Mouse (Mus musculus) limb, embryonic 11.5 days (tissue): ENCODE results near the gene Eva1c. TPM values are rescaled to one million over a fixed set of nuclear protein-coding genes. Genes with fewer than 3 reads are reported as not detected.

Source experiments
- ATAC-seq: fragments of 200-750 bp; cut with Nextera tagmentation; 2 replicates; pipeline ENCODE4 v1.8.0; 2017; ENCODE audit warnings: low read depth; ENCODE audit not compliant: insufficient number of reproducible peaks, low FRiP score, low TSS enrichment
- DNase-seq: peaks from one replicate; pipeline ENCODE4 v3.0.0-alpha.2; 2015; ENCODE audit warnings: low spot score
- H3K27ac ChIP-seq: fragments of 300-500 bp; sonication (generic); replicated peaks from 2 replicates; pipeline ENCODE4 v1.5.1; 2014; ENCODE audit warnings: low read depth, mild to moderate bottlenecking, low read length
- H3K27me3 ChIP-seq: fragments of 300-500 bp; sonication (generic); 2 replicates; pipeline ENCODE4 v1.6.1; 2014; ENCODE audit warnings: mild to moderate bottlenecking, low read length, mixed read lengths; ENCODE audit not compliant: control insufficient read depth, insufficient read depth
- H3K36me3 ChIP-seq: fragments of 300-500 bp; sonication (generic); 2 replicates; pipeline ENCODE4 v1.6.1; 2014; ENCODE audit warnings: mild to moderate bottlenecking, low read length, moderate library complexity, mixed read lengths; ENCODE audit not compliant: control insufficient read depth, insufficient read depth
- H3K4me1 ChIP-seq: fragments of 300-500 bp; sonication (generic); 2 replicates; pipeline ENCODE4 v1.6.1; 2014; ENCODE audit warnings: low read length, mixed read lengths; ENCODE audit not compliant: control insufficient read depth, insufficient read depth
- H3K4me2 ChIP-seq: fragments of 300-500 bp; sonication (generic); 2 replicates; pipeline ENCODE4 v1.6.1; 2014; ENCODE audit warnings: low read depth, mild to moderate bottlenecking, moderate library complexity; ENCODE audit not compliant: severe bottlenecking
- H3K4me3 ChIP-seq: fragments of 300-500 bp; sonication (generic); 2 replicates; pipeline ENCODE4 v1.5.1; 2014; ENCODE audit warnings: low read depth, low read length
- H3K9ac ChIP-seq: fragments of 300-500 bp; sonication (generic); 2 replicates; pipeline ENCODE4 v1.6.1; 2014; ENCODE audit warnings: mild to moderate bottlenecking, low read length
- H3K9me3 ChIP-seq: fragments of 300-500 bp; sonication (generic); 2 replicates; pipeline ENCODE4 v1.6.1; 2016; ENCODE audit warnings: low read length; ENCODE audit not compliant: control insufficient read depth
- WGBS: fragments of 180-500 bp; shearing (Covaris S2); extraction: QIAGEN DNeasy Blood & Tissue Kit; methylation state at CpG from one replicate; pipeline ENCODE4 v1.1.7; 2014; 5-methylcytosine and 5-hydroxymethylcytosine counted together
- polyA plus RNA-seq: library from polyadenylated mRNA; unstranded; fragments of >200 nt; fragmentation: Nextera tagmentation; extraction: Ambion mirVana; gene quantifications from 2 replicates; pipeline ENCODE4 v1.2.1, GENCODE M21; 2014

Eva1c gene
- 0.23 and 0.44 TPM in 2 replicates for polyA plus RNA-seq

GRCm38 (mm10) chr16:90826457-90826856, at the start of gene Eva1c:
Gene Eva1c, plus strand, starts transcription at chr16:90826719.
- Histone ChIP-seq H3K36me3 (no peaks in the 10 kb centered on the region), H3K4me2 (no peak within 1 kb of the TSS), H3K27me3 (peaks cover 24% of the 10 kb centered on the region), H3K4me1 (peaks cover 3% of the 10 kb centered on the region; the same call in 1 of the 2 replicates), H3K27ac (no peak within 1 kb of the TSS), H3K9me3 (no peaks in the 10 kb centered on the region), H3K9ac (no peak within 1 kb of the TSS), H3K4me3 (no peak within 1 kb of the TSS)
- ATAC-seq (no peak), DNase-seq (no peak)
- WGBS = 66% methylated on average over 7 of the region's 7 CpGs

- Histone ChIP-seq H3K9me3 (no peaks in the 10 kb centered on the region), H3K4me1 (no peaks in the 10 kb centered on the region), H3K9ac (no peak overlapping the region), H3K4me3 (no peak overlapping the region), H3K27me3 (no peaks in the 10 kb centered on the region), H3K27ac (no peak overlapping the region), H3K36me3 (peaks cover 17% of the 10 kb centered on the region), H3K4me2 (no peak overlapping the region)
- WGBS = 61% methylated on average over 11 of the region's 11 CpGs
- DNase-seq = no peak
- ATAC-seq = no peak
Measured at GRCm38 (mm10) chr16:90779783-90780182, 46.7 kb upstream of the Eva1c start.

- Histone ChIP-seq H3K9ac (no peak overlapping the region), H3K36me3 (peaks cover 17% of the 10 kb centered on the region; the same call in 1 of the 2 replicates), H3K4me3 (no peak overlapping the region), H3K27me3 (no peaks in the 10 kb centered on the region), H3K27ac (no peak overlapping the region), H3K4me2 (no peak overlapping the region), H3K9me3 (no peaks in the 10 kb centered on the region), H3K4me1 (no peaks in the 10 kb centered on the region)
- ATAC-seq = no peak
- no peak for DNase-seq
- 90% methylated on average over 11 of the region's 11 CpGs for WGBS
Measured at GRCm38 (mm10) chr16:90783302-90783701, 43.2 kb upstream of the Eva1c start.

- Histone ChIP-seq H3K4me3 (no peak overlapping the region), H3K9me3 (no peaks in the 10 kb centered on the region), H3K4me2 (no peak overlapping the region), H3K27ac (no peak overlapping the region), H3K9ac (no peak overlapping the region), H3K27me3 (no peaks in the 10 kb centered on the region), H3K36me3 (peaks cover 17% of the 10 kb centered on the region; the same call in 1 of the 2 replicates), H3K4me1 (no peaks in the 10 kb centered on the region)
- 94% methylated on average over 4 of the region's 4 CpGs for WGBS
- DNase-seq (no peak), ATAC-seq (no peak)
Measured at GRCm38 (mm10) chr16:90785257-90785656, 41.3 kb upstream of the Eva1c start.

- Histone ChIP-seq H3K4me2 (no peak overlapping the region), H3K9me3 (no peaks in the 10 kb centered on the region), H3K36me3 (peaks cover 14% of the 10 kb centered on the region; the same call in 1 of the 2 replicates), H3K4me1 (no peaks in the 10 kb centered on the region), H3K9ac (no peak overlapping the region), H3K27ac (no peak overlapping the region), H3K27me3 (no peaks in the 10 kb centered on the region), H3K4me3 (no peak overlapping the region)
- no peak for DNase-seq
- ATAC-seq = no peak
- 90% methylated on average over 6 of the region's 6 CpGs for WGBS
Measured at GRCm38 (mm10) chr16:90788580-90788979, 37.9 kb upstream of the Eva1c start.

- H3K36me3 ChIP-seq = peaks cover 10% of the 10 kb centered on the region; the same call in 1 of the 2 replicates
- ATAC-seq = no peak
- no peak overlapping the region for H3K27ac ChIP-seq
- no peak for DNase-seq
- no peaks in the 10 kb centered on the region for H3K4me1 ChIP-seq
- no peak overlapping the region for H3K4me3 ChIP-seq
- H3K9ac ChIP-seq = no peak overlapping the region
- no peaks in the 10 kb centered on the region for H3K9me3 ChIP-seq
- WGBS = 95% methylated on average over 6 of the region's 6 CpGs
- H3K4me2 ChIP-seq = no peak overlapping the region
- H3K27me3 ChIP-seq = no peaks in the 10 kb centered on the region
Measured at GRCm38 (mm10) chr16:90790946-90791345, 35.6 kb upstream of the Eva1c start.

GRCm38 (mm10) chr16:90792066-90792465, 34.5 kb upstream of the Eva1c start:
- Histone ChIP-seq H3K4me3 (no peak overlapping the region), H3K27ac (no peak overlapping the region), H3K36me3 (peaks cover 10% of the 10 kb centered on the region; the same call in 1 of the 2 replicates), H3K4me2 (no peak overlapping the region), H3K4me1 (no peaks in the 10 kb centered on the region), H3K9ac (no peak overlapping the region), H3K27me3 (no peaks in the 10 kb centered on the region), H3K9me3 (no peaks in the 10 kb centered on the region)
- no peak for DNase-seq
- WGBS = 80% methylated on average over 5 of the region's 5 CpGs
- no peak for ATAC-seq

GRCm38 (mm10) chr16:90792500-90792899, 34.0 kb upstream of the Eva1c start:
- no peak overlapping the region for H3K27ac ChIP-seq
- 83% methylated on average over 3 of the region's 3 CpGs for WGBS
- DNase-seq (no peak), ATAC-seq (no peak)
- H3K4me2 ChIP-seq = no peak overlapping the region
- H3K36me3 ChIP-seq = peaks cover 10% of the 10 kb centered on the region; the same call in 1 of the 2 replicates
- H3K9ac ChIP-seq = no peak overlapping the region
- H3K4me3 ChIP-seq = no peak overlapping the region
- H3K4me1 ChIP-seq = no peaks in the 10 kb centered on the region
- no peaks in the 10 kb centered on the region for H3K27me3 ChIP-seq
- no peaks in the 10 kb centered on the region for H3K9me3 ChIP-seq

- no peak overlapping the region for H3K4me3 ChIP-seq
- H3K27ac ChIP-seq = no peak overlapping the region
- H3K27me3 ChIP-seq = no peaks in the 10 kb centered on the region
- no peak overlapping the region for H3K4me2 ChIP-seq
- no peaks in the 10 kb centered on the region for H3K9me3 ChIP-seq
- DNase-seq (no peak), ATAC-seq (no peak)
- H3K4me1 ChIP-seq = no peaks in the 10 kb centered on the region
- H3K36me3 ChIP-seq = peaks cover 4% of the 10 kb centered on the region; the same call in 1 of the 2 replicates
- H3K9ac ChIP-seq = no peak overlapping the region
Measured at GRCm38 (mm10) chr16:90794708-90795107, 31.8 kb upstream of the Eva1c start.
